Mouse (Mus musculus): ENCODE measurements at regions not wholly inside any gene's neighbourhood (a gene's known extent, or its start where the extent isn't known, plus 50 kb on each side); places are given as distances from the start of the nearest gene placed in this dataset.

DNA sequence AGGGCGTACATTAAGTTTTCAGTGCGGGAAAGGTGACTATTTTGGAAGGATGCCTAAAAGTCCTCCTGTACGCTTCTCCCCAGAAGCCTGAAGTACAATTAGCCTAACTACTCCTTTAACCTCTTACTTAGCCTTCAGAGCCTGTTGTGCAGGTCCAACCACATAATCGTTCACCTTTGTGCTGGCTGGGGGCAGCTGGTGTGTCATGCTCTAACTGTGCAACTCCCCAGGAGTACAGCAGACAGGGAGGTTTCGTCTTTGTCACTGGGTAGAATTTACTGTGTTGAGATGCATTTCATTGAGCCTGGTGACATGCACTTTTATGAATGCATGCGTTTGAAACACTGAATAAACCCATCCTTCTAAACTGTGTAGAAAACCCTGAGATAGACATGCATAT is 143.6 kb upstream of the Sash1 start:
- intact Hi-C loops (cut with DNase I) = no loop called here
- no peak for DNase-seq (ENCODE audit: low spot score in 2 of 2)

DNA sequence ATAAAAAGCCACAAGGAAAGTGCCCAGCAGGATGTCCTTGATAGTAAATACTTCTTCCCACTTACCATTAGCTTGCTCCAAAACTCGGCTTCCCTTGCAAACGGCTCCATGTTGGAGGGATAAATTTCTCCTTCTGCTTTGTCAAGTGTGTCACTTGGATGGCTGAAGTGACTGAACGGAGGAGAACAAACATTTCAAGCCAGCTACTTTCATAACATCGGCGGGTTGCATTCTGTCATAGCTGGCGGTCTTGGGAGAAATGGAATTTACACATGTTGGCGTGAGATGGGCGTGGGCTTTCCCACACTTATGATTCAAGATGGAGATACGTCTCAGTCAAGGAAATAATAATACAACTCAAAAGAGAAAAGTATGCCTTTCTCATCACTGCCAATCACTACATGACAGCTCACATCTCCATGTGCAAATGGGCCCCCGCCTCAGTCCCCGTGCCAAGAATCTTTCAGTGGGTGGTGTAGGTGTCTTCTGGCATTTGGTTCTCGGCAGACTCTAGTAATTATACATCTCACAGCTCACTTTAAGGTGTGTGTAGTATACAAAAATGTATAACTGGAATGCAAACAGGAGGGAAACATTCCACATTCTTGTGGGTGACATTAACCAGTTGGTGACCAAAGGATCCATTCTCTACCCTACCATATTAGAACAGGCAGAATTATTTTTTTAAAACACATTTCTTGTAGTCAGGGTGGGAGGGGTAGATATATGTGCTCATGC is 141.4 kb upstream of the Sash1 start:
- intact Hi-C loops (cut with DNase I) = no loop called here
- peak; percentile 11 to 60 for DNase-seq (ENCODE audit: low spot score in 2 of 2)

DNA sequence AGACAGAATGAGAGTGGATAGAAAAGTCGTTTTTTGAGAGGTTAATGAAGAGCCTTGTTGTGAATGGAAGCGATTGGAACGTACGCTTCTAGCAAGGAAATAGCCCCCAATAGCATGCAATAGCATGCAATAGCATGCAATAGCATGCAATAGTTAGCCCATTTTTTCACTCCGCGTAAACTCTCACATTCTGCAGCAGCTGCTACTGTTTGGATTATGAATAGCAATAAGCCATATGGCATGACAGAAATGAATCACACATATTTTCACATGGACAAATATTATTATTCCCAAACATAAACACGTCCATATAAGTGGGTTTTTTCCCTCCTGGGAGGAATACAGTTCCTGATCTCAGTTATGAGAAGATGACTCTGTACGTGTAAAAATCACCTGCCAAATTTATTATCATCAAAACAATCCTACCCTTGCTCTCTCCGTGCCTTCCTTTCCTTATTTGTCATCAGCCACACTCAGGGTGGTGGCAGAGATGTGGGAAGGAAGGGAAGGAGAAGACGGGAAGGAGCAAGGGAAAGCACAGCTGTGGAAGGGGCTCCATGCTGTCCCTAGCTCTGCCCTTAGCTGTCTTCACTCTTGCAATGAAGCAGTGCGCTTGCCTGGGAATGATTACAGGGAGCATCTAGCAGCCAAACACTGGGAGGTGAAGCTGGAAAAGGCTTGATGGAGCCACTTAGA is 129.1 kb upstream of the Sash1 start:
- peak; percentile 15 to 43 for DNase-seq (ENCODE audit: low spot score in 2 of 2)
- intact Hi-C loops (cut with DNase I) = loop anchor here (10.0 kb wide), 1 partner anchor 740 kb away; no protein-coding TSS in a partner anchor

DNA sequence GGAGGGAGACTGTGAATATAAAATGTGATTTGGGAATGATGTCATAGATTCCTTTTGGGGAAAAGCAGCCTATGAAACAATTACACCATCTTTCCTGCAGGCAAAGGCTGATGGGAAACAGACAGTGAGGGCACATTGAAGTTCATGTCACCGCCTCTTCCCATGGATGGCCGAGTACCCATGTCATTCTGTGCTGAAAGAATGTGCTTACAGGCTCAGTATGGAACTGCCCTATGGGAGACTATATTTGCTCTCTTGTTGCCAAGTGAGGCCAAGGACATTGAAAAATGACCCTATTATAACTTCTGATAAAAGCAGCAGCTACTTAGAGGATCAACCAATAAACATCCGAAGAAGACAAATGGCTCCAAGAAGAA is 127.7 kb upstream of the Sash1 start:
- intact Hi-C loops (cut with DNase I) = loop anchor here (2.0 to 10.0 kb wide), 2 partner anchors 663 to 741 kb away; no protein-coding TSS in a partner anchor
- DNase-seq (ENCODE audit: low spot score in 2 of 2) = no peak

DNA sequence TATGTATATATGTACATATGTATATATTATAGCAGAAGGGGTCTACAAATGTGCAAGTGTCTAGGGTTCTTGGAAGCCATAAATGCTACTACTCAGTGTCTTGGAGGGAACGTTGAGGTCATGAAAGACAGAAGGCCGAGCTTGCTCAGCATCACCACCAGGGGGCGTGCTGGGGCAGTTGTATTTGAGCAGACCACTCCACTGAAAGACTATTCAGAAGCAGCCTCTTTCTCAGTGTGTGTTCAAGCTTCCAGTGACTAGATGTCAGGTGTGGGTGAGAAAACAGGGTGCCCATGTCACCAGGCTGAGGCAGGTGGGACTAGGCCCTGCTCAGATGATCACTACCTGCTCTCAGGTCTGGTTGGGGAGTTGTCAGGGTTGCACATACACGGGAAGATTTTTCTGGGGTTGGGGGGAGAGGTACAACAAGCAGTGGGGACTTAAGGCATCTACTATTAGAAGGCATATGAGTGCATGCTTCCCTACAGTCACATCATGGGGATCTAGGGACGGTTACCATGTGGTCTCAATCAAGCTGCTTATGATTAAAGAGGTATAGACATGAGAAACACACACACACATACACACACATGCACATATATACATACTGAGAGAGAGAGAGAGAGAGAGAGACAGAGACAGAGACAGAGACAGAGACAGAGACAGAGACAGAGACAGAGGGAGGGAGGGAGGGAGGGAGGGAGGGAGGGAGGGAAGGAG is 127.1 kb upstream of the Sash1 start:
- intact Hi-C loops (cut with DNase I) = loop anchor here (2.0 to 10.0 kb wide), 2 partner anchors 664 to 742 kb away; no protein-coding TSS in a partner anchor
- peak; percentile 64 to 76 for DNase-seq (ENCODE audit: low spot score in 2 of 2)

DNA sequence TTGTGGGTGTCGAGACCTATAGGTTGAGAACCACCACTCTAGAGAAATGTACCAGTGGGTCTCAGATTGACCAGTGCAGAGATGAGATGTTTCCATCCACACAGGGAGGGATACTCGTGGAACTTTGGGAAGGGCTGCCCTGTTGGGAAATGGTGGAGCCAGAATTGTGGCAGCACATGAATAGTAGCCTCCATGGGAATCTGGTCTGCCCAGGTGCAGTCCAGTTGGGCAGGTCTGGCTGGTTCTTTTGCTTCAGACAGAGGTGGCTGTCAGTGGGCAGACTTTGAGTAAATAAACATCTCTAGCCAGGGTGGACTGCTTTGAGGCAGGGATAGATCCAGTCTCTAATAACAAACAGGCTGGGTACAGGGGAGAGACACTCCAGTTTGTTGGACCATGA is 126.0 kb upstream of the Sash1 start:
- no peak for DNase-seq (ENCODE audit: low spot score in 2 of 2)
- intact Hi-C loops (cut with DNase I) = loop anchor here (2.0 to 10.0 kb wide), 2 partner anchors 665 to 743 kb away; no protein-coding TSS in a partner anchor

DNA sequence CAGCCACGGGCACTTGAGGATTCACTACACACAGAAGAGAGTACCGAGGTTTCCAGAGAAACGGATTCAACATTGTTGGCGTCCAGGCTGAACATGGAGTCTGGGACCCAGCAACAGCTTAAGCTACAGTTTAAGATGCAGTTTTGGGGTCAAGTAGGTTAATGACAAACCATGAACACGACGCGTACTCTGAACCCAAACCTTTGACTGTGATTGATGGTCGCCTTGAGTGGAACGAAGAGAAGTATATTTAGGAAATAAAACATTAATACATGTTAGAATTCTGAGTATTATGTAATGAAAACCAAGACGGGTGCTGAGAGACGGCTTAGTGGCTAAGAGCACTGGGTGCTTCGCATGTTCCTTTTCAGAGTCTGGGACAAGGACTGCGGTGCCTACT is 124.3 kb upstream of the Sash1 start:
- intact Hi-C loops (cut with DNase I) = loop anchor here (10.0 kb wide), 1 partner anchor 745 kb away; no protein-coding TSS in a partner anchor
- no peak for DNase-seq (ENCODE audit: low spot score in 2 of 2)

DNA sequence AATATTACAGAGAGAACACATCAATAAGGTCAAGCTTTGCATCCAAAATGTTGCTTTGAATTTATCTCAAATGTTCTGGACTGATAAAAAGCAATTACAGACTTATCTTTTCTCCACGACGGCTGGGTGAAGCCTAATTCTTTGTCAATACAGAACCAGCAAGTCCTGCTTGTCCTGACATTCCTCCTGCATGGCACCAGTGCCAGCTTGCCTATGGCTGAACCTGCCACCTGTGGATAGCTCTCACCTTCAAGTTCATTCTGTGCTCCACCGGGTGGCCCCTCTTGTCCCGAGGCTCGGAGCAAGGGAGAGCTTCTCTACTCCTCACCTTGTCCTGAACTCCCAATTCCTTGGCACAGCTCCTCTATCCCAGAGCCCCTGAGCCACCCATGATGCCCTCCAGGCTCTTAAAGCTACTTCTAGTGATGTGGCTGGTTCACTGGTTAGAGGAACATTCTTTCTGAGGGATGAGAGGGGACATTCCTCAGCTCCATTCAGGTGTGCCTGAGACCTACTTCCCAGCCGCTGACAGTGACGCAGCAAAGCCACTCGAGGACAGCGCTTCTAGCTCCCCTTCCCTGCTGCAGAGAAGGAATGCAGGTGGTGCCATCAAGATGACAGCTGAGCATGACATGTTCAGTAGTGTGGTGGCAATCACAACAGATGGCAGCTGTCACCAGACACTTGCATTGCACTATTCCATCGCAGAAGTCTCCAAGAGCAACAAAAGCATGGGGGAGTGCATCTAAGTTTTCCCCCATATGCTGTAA is 119.5 kb upstream of the Sash1 start:
- peak in 1 of 2 experiments; percentile 17 for DNase-seq (ENCODE audit: low spot score in 2 of 2)

DNA sequence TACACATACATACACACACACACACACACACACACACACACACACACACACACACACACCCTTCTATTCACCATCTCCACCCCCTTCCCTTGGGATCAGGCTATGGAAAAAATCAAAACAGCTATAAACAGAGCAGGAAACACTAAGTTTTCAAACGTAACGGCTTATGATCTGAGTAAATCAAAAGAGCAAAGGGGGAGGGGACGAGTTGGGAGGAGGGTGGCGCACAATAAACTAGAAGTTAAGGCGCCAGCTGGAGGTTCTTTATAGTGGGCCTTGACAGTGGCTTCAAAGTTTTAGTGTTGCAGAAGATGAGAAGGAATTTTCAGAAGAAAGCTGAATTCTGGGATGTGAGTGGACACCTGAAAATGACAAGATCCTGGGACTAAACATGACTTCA is 116.4 kb upstream of the Sash1 start:
- DNase-seq (ENCODE audit: low spot score in 2 of 2) = no peak
- intact Hi-C loops (cut with DNase I) = no loop called here

More for the DNA sequence above, 119.5 kb upstream of the Sash1 start:
- intact Hi-C loops (cut with DNase I) = no loop called here

DNA sequence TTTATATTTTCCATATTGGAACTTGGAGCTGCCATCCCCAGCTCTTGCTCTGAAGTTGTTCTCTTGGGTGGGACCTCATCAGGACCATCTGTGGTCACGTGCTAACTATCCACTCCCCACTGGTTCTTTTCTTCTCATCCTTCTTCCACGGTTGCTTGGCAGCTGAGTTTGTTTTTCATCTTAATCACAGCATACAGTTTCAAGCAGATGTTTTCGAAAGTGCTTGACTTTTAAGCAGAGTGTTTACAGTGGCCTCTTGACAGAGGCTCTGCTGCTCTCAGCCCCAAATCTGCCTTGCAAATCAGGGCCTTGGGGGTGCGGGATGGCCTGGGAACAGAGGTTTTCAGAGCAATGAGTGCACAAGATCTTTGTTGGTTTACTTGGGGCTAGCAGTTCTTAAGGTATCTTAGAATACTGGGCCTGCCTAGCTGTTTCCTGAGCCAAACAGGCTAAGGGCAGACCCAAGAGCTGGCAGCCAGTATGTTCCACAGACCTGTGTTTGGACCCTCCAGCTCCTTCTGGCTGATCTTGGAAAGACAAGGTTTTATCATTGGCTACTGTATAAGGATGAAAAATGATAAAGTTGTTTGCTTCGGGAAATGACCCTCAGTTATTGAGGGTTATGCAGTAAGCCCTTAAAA is 113.0 kb upstream of the Sash1 start:
- intact Hi-C loops (cut with DNase I) = no loop called here
- DNase-seq (ENCODE audit: low spot score in 2 of 2) = no peak

DNA sequence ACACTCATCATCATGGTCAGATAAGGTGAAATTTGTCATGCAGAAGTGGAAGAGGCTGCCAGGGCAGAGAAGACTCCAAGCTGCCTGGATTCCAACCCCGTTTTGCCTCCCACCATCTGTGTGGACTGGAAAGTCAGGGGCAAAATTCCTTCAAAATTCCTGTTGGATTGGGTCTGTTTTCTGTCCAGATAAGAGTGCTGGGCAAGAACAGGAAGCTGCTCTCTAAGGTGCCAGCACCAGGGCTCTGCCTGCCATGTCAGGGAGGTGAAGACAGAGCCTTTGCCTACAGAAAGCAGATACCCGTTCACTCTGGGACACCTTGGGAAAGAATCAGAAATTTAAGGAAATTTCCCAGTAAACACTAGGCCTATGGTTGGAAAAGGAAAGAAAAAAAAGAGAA is 112.5 kb upstream of the Sash1 start:
- no peak for DNase-seq (ENCODE audit: low spot score in 2 of 2)
- intact Hi-C loops (cut with DNase I) = no loop called here

DNA sequence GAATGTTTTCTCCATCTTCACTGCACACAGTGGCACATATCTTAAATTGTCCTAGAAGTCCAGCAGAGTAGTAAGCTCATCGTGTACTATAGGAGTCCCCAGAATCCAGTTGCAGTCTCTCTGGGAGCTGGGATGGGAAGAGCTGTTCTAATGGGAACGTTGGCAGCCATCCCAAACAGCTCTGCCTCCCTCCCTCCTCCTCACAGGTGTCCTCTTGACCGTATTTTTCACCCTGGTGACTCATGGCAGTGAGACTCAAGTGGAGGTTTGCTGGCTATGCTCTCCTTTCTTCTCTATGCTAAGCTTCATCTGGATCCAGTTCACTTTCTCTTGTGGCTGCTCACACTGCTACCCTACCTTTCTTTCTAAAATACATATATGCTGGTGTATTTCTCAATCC is 109.2 kb upstream of the Sash1 start:
- no peak for DNase-seq (ENCODE audit: low spot score in 2 of 2)
- intact Hi-C loops (cut with DNase I) = no loop called here

DNA sequence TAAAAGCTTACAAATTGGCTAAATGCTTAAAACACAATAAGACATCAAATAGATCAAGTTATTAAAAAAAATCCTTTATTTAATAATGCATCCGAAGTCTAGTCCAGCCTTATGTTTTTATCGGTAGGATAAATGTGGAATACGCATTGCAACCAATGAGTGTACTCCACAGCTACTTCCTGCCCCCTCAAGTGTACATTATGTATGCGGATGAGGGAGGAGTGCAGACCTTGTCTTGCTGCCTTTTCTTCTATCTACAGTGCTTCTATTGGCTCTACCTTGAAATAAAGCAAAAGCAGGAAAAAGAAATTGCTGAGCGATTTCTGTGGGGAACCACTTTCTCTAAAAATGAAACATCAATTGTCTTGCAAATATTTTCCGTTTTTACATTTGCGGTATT is 100.5 kb upstream of the Sash1 start:
- intact Hi-C loops (cut with DNase I) = no loop called here
- DNase-seq (ENCODE audit: low spot score in 2 of 2) = no peak

DNA sequence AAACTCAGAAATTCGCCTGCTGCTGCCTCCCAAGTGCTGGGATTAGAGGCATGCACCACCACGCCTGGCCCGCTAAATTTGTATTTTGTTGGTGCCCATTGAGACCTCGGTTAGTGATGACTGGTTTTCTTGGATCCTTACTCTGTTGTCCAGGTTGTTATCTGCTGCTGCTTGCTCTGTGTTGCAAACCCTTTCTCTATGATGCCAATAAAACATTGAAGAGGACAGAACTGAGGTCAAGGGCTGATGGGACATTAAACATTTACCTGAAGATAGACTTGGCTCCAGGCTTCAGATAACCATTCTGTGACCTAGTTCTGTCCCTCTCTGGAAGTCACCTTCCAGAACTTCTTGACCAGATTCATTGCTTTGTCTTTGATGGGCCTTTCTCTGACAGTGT is 97.5 kb upstream of the Sash1 start:
- no peak for DNase-seq (ENCODE audit: low spot score in 2 of 2)
- intact Hi-C loops (cut with DNase I) = no loop called here

DNA sequence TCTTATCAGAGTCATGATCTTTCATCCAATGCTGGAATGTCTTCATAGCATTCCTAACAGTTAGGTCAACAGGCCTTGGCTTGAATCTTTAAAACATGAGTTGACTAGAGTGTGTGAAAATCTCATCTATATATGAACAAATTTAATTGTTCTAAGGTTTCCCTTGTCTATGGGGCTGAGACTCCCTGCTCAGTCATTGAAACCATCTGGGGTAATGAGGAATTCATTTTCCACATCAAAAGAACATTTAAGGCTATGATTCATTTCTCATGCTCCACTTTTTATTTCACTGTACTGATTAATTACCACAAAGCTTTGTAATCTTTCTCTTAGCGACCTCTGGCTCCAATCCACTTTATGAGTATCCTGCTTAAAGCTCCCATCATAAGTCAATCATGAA is 94.7 kb upstream of the Sash1 start:
- intact Hi-C loops (cut with DNase I) = no loop called here

DNA sequence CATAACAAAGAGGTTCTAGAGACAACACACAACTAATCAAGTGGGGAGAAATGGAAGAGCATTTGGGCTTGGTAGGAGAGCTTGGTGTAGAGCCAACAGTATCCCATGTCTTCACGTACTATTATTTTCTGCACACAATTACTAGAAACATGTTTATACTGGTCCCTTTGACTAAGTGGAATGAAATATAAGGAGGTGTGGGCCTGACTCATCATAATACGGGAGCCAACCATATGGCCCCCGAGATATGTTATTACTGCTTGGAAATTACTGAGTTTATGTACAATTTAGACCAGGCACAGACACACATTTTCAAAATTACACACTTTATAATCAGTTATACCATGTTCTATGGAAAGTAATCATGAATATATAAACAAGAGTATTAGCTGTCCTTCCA is 92.7 kb upstream of the Sash1 start:
- intact Hi-C loops (cut with DNase I) = no loop called here
- DNase-seq (ENCODE audit: low spot score in 2 of 2) = no peak

More for the DNA sequence above, 94.7 kb upstream of the Sash1 start:
- no peak for DNase-seq (ENCODE audit: low spot score in 2 of 2)

DNA sequence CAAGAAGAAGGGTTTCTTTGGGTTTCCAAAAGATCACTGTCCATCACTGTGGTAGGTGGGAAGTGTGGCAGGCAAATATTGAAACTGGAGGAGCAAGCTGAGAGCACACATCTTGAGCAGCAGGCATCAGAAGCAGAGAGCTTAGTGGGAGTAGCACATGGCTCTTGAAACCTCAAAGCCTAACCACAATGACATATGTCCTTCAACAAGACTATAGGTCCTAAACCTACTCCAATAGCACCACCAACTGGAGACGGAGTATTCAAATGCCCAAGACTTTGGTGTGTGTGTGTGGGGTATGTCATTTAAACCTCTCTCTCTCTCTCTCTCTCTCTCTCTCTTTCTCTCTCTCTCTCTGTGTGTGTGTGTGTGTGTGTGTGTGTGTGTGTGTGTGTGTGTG is 88.1 kb upstream of the Sash1 start:
- intact Hi-C loops (cut with DNase I) = no loop called here
- DNase-seq (ENCODE audit: low spot score in 2 of 2) = no peak

DNA sequence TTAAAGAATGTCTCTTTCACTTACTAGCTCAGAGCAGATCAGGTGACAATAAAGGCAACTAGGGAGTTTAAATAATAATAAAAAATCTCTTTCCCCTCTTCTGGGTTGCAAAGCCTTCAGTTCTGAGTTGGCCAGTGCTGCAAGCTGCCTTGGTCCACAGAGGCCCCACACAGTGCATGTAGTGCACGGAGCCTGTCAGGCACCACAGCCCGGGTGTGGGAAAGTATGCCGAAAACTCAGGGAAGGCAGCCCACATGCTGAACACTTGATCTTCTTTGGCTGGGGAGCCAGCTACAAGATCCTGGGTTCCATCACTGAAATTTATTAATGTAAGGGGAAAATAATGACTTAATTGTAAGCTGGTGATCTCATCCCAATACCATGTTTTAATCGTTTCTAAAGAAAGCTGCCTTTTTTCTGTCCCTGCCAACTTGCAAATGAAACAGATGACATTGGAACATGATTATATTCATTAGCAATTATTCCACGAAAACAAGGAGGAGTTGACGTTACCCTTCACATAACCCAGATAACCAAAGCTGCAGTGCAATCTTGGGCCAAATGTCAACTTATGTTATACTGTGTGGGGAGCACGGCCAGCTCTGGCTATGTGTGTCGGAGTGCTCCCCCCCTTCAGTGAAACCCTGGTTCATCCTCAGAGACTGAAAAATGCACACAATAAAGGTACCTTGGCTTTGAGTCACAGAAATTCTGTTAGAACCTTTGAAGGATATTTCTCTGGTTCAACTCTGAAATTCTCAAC is 87.1 kb upstream of the Sash1 start:
- intact Hi-C loops (cut with DNase I) = no loop called here
- no peak for DNase-seq (ENCODE audit: low spot score in 2 of 2)

DNA sequence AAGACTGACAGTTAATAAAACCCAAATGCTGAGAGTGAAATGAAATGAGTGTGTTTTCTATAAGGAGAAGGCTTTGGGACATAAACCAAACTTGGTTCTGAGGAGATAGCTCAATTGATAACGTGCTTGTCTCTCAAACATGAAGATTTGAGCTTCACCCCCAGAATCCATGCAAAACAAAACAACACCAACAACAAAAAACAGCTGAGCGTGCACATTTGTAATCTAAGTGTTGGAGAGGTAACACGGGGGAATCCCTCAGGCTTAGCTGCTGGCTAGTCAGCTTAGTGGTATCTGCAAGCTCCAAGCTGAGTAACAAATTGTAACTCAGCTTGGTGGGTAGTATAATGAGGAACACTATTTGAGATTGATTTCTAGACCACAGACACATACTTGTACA is 84.9 kb upstream of the Sash1 start:
- intact Hi-C loops (cut with DNase I) = no loop called here
- DNase-seq (ENCODE audit: low spot score in 2 of 2) = no peak
